Mouse (Mus musculus): ENCODE measurements around the gene Fam214b.

- no peak for TF ChIP-seq ZC3H11A (IDR thresholded peaks at IDR 0.05; ENCODE audit: borderline replicate concordance, low read depth, low read length)
- TF ChIP-seq HCFC1 (IDR thresholded peaks at IDR 0.05; ENCODE audit: borderline replicate concordance, insufficient read depth, low read length), result no peak
- no peak for TF ChIP-seq ZNF384 (IDR thresholded peaks at IDR 0.05; ENCODE audit: low read depth, low read length)
These were observed 16.9 kb downstream of the Fam214b start for GRCm38 (mm10) chr4:43029121-43029520.
